ENCODE assay signal across 8 mouse cellular contexts in the genomic region with DNA sequence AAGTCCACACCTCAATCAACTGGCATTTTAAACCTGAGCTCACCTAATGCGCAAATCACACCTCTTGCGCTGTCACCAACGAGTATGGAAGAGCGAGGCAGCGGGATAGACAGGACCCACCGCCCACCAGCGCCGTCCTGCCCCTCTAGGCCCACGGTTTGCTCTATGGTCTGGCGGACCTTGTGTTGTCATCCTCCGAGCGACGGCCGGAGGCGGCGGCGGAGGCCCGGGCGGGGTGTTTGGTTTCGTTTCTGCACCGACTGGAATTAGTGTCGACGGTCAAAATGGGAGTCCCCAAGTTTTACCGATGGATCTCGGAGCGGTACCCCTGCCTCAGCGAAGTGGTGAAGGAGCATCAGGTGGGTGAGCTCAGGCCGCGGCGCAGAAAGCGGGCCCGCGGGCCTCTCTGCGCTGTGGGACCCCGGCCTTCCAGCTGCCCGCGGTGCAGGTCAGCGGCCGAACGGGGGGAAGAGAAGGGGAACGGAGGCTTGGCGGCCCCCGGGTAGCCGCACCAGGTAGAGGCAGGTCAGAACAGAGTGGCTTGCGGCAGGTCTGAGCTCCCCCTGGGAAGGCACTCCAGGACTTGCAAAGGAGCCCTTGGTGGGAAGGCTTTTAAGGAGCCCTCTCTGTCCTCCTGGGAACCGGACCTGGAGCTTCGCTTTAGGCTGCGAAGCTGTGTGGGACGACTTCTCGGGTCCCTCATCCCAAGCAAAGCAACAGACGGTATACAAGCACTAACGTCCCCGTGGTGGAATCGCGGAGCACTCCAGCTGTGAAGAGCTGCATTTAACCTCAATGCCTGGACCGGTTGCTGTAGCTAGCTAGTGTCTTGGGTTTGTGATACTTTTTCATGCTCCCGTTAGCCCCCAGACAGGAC. TPM values are rescaled to one million over a fixed set of nuclear protein-coding genes. Genes with fewer than 3 reads are reported as not detected.
DNase-seq lines count a peak whose midpoint lies in the region; ATAC-seq and TF ChIP-seq lines count a peak whose summit lies in the region.

A gene (plus strand): TSS at position 176 of the 877 bp plus-strand sequence.

- H3K4me1 ChIP-seq in cortical plate, adult 2 months (ENCODE audit: control insufficient read depth, insufficient read depth, low read length) = peaks cover 5% of the 10 kb centered on the region; the same call in 1 of the 2 replicates

- peak; percentile 89 for ATAC-seq in activated CD4-positive, CD25-positive, alpha-beta regulatory T cell, adult 4 months
- peak; percentile 98 for ATAC-seq in megakaryocyte progenitor cell, adult 5-6 weeks (replicated peaks; ENCODE audit: poor library complexity)

- peak within 1 kb of the TSS; percentile 20; the same call in 1 of the 2 replicates for H3K27ac ChIP-seq in cortical plate, adult 2 months (ENCODE audit: insufficient read depth, low read length)

- no peak for TF ChIP-seq CTCF in cortical plate, adult 2 months (IDR thresholded peaks at IDR 0.05; ENCODE audit: extremely low read depth, insufficient read depth, low read length)

- H3K4me3 ChIP-seq in cortical plate, adult 2 months (ENCODE audit: insufficient read depth, low read length) = peak within 1 kb of the TSS; percentile 78

- TF ChIP-seq POLR2A in cortical plate, adult 2 months (IDR thresholded peaks at IDR 0.05; ENCODE audit: extremely low read depth, insufficient read depth, low read length) = peak; percentile 73

- peak; percentile 90 for DNase-seq in gastrocnemius, postnatal 10 days
- peak; percentile 95 for DNase-seq in induced T-regulatory cell, adult 2 months (ENCODE audit: low read depth)
- peak; percentile 68 to 91 for DNase-seq in left cerebral cortex, adult 9 months (ENCODE audit: low spot score in 2 of 2)
- DNase-seq in right cerebral cortex, postnatal 14 days = peak; percentile 91
- DNase-seq in urinary bladder, postnatal 36 days (ENCODE audit: low spot score in 2 of 2) = peak; percentile 85 to 91

RNA-seq across cellular contexts. Expression of the gene that starts here (rescaled TPM):
- polyA plus RNA-seq in activated CD4-positive, CD25-positive, alpha-beta regulatory T cell, adult 4 months (2017; shearing (Covaris generic)) = 10 to 100 TPM; 37.3 to 54.8 TPM
- 11.5 and 12.5 TPM in 2 replicates for polyA plus RNA-seq in cortical plate, adult 2 months (2012; rRNA removed)
- 10 to 100 TPM; 15.3 to 19.9 TPM for total RNA-seq in gastrocnemius, postnatal 10 days (2021)
- 23.9 and 35.8 TPM in 2 replicates for total RNA-seq in megakaryocyte progenitor cell, adult 5-6 weeks (2015)
- 13.5 and 30.4 TPM in 2 replicates for total RNA-seq in megakaryocyte progenitor cell, adult 5-6 weeks (2017)

Comparison
In these comparisons a context has a peak if more than half of its experiments do, and no peak if none do; other contexts are left out.
1. Peak in every context shown above with its lines: DNase-seq, ATAC-seq, H3K4me3 ChIP-seq and H3K27ac ChIP-seq.